ENCODE assay signal across 8 mouse cellular contexts in the genomic region with DNA sequence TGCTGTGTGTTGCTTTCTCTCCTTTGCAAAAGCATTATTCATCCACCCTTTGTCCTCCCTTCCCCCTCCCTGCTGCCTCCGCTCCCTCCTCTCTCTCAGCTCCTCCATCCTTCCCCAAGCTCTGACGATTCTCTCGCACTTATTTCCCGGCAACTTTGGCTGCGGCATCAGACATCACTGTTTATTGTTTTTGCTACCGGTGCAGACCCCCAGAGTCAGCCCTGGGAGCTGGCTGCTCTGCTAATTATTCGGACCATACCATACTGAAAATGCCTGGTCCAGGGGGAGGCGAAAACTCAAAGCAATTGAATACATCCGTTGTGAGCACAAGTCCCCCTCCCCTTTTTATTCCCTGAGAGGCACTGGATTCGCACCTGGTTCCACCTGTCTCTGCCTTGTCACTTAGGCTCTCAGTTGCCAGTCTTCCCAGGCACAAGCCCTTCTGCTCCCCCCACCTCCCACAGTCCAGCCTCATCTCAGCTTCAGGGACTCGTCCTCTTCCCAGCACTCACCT. TPM values are rescaled to one million over a fixed set of nuclear protein-coding genes. Genes with fewer than 3 reads are reported as not detected.
DNase-seq lines count a peak whose midpoint lies in the region; ATAC-seq and TF ChIP-seq lines count a peak whose summit lies in the region.

No protein-coding gene starts in this region.

- peak overlapping the region; percentile 65 for H3K4me3 ChIP-seq in embryonic facial prominence, embryonic 10.5 days
- peak overlapping the region; percentile 35 for H3K4me3 ChIP-seq in intestine, embryonic 14.5 days (ENCODE audit: low read depth, low read length)
- peak overlapping the region; percentile 15 for H3K4me3 ChIP-seq in myocyte
- H3K4me3 ChIP-seq in kidney, adult 2 months (ENCODE audit: insufficient read depth, low read depth, low read length), result no peak overlapping the region

- no peaks in the 10 kb centered on the region for H3K79me2 ChIP-seq in myocyte (ENCODE audit: control insufficient read depth, insufficient read depth)

- peak overlapping the region; percentile 42 for H3K9ac ChIP-seq in intestine, embryonic 14.5 days (ENCODE audit: low read length)

- peak; percentile 34 to 48 for DNase-seq in kidney, postnatal 4 days
- no peak for DNase-seq in kidney, postnatal 25 days
- peak; percentile 16 for DNase-seq in R1 (ENCODE audit: low read depth, low spot score)
- DNase-seq in embryonic facial prominence, embryonic 10.5 days (ENCODE audit: low spot score), result peak; percentile 68
- peak; percentile 68 for DNase-seq in intestine, embryonic 14.5 days (ENCODE audit: low spot score)
- no peak for DNase-seq in ovary, adult 18-20 months (ENCODE audit: low spot score)
- no peak for DNase-seq in kidney, adult 2 months

- no peak for TF ChIP-seq CTCF in kidney, adult 2 months (conservative IDR thresholded peaks at IDR 0.05; ENCODE audit: insufficient read depth, insufficient read length, low read depth, low read length)

- under 1% methylated on average over 11 of the region's 11 CpGs for WGBS in embryonic facial prominence, embryonic 10.5 days
- 2% methylated on average over 11 of the region's 11 CpGs for WGBS in intestine, embryonic 14.5 days
- WGBS in kidney, adult 2 months, result 4% methylated on average over 11 of the region's 11 CpGs

- no peaks in the 10 kb centered on the region for H3K36me3 ChIP-seq in embryonic facial prominence, embryonic 10.5 days (replicated peaks)
- H3K36me3 ChIP-seq in intestine, embryonic 14.5 days (ENCODE audit: control insufficient read depth, insufficient read depth, low read length), result no peaks in the 10 kb centered on the region
- H3K36me3 ChIP-seq in myocyte (ENCODE audit: control insufficient read depth, insufficient read depth), result no peaks in the 10 kb centered on the region
- no peaks in the 10 kb centered on the region for H3K36me3 ChIP-seq in kidney, adult 2 months (ENCODE audit: control insufficient read depth, insufficient read depth, low read length)

- H3K27me3 ChIP-seq in embryonic facial prominence, embryonic 10.5 days (replicated peaks; ENCODE audit: low read depth, poor library complexity, severe bottlenecking), result no peaks in the 10 kb centered on the region
- 0 out of 2 replicates have a peak, but pooled peaks cover 4% of the 10 kb centered on the region for H3K27me3 ChIP-seq in intestine, embryonic 14.5 days (replicated peaks; ENCODE audit: control insufficient read depth, insufficient read depth, low read length)
- H3K27me3 ChIP-seq in myocyte (ENCODE audit: control insufficient read depth, insufficient read depth, insufficient read length), result no peaks in the 10 kb centered on the region
- no peaks in the 10 kb centered on the region for H3K27me3 ChIP-seq in kidney, adult 2 months (replicated peaks; ENCODE audit: control insufficient read depth, insufficient read depth, low read length)

- H3ac ChIP-seq in myocyte (ENCODE audit: control insufficient read depth, insufficient read length), result no peak overlapping the region

- no peak for ATAC-seq in intestine, embryonic 14.5 days (replicated peaks; ENCODE audit: low FRiP score, low TSS enrichment, low read depth)

- TF ChIP-seq POLR2A in myocyte (IDR thresholded peaks at IDR 0.05; ENCODE audit: insufficient read length, low read depth), result no peak
- no peak for TF ChIP-seq POLR2A in kidney, adult 2 months (IDR thresholded peaks at IDR 0.05; ENCODE audit: low read depth, low read length)

- H3K4me2 ChIP-seq in intestine, embryonic 14.5 days (ENCODE audit: low read length), result peak overlapping the region; percentile 62
- H3K4me2 ChIP-seq in myocyte (ENCODE audit: low read depth), result peak overlapping the region; percentile 94

- H3K27ac ChIP-seq in embryonic facial prominence, embryonic 10.5 days (replicated peaks), result peak overlapping the region; percentile 88
- H3K27ac ChIP-seq in intestine, embryonic 14.5 days (ENCODE audit: low read depth), result no peak overlapping the region
- H3K27ac ChIP-seq in kidney, adult 2 months (ENCODE audit: insufficient read depth, low read depth, low read length), result no peak overlapping the region

- H3K4me1 ChIP-seq in embryonic facial prominence, embryonic 10.5 days, result peaks cover 65% of the 10 kb centered on the region
- H3K4me1 ChIP-seq in intestine, embryonic 14.5 days (replicated peaks; ENCODE audit: control insufficient read depth, insufficient read depth, low read length), result peaks cover 48% of the 10 kb centered on the region
- no peaks in the 10 kb centered on the region for H3K4me1 ChIP-seq in kidney, adult 2 months (ENCODE audit: control insufficient read depth, insufficient read depth, low read length)

- H3K9me3 ChIP-seq in embryonic facial prominence, embryonic 10.5 days, result no peaks in the 10 kb centered on the region
- no peaks in the 10 kb centered on the region for H3K9me3 ChIP-seq in intestine, embryonic 14.5 days (ENCODE audit: control insufficient read depth, low read length)

TF ChIP-seq in myocyte, 11 proteins besides CTCF, POLR2A, EP300 and RAD21:
- TF ChIP-seq E2F4 (IDR thresholded peaks at IDR 0.05; ENCODE audit: insufficient read depth) (no peak), REST (IDR thresholded peaks at IDR 0.05; ENCODE audit: insufficient read depth, insufficient read length) (no peak), MAX (IDR thresholded peaks at IDR 0.05; ENCODE audit: low read depth) (no peak), POLR2AphosphoS2 (IDR thresholded peaks at IDR 0.05; ENCODE audit: insufficient read length, low read depth) (peak; percentile 43), MYOG (IDR thresholded peaks at IDR 0.05; ENCODE audit: control insufficient read depth in 1 of 3, insufficient read depth in 1 of 3, insufficient read length in 2 of 3, low read depth in 2 of 3) (no peak), MYOD1 (IDR thresholded peaks at IDR 0.05; ENCODE audit: control insufficient read depth in 1 of 3, insufficient read length in 2 of 3, low read depth in 2 of 3) (peak in 2 of 3 experiments; percentile 64 to 70), SRF (IDR thresholded peaks at IDR 0.05; ENCODE audit: control insufficient read depth, insufficient read length, low read depth) (no peak), TCF3 (IDR thresholded peaks at IDR 0.05; ENCODE audit: insufficient read length, low read depth) (no peak), USF1 (IDR thresholded peaks at IDR 0.05; ENCODE audit: low read depth) (no peak), CEBPB (IDR thresholded peaks at IDR 0.05; ENCODE audit: insufficient read depth, poor library complexity, severe bottlenecking) (no peak)
TF ChIP-seq in myocyte: peak in this region for 2.

RNA-seq across cellular contexts. Expression of gene Ypel4, which starts 0.6 kb away (rescaled TPM):
- polyA plus RNA-seq in embryonic facial prominence, embryonic 10.5 days (2016; fragmentation: Nextera tagmentation; extraction: Ambion mirVana), result 8.1 and 8.9 TPM in 2 replicates
- 6.9 and 8.8 TPM in 2 replicates for polyA plus RNA-seq in intestine, embryonic 14.5 days (2014; fragmentation: Nextera tagmentation; extraction: Ambion mirVana)
- 1.0 TPM for polyA plus RNA-seq in myocyte (2012; fragmentation: generic; extraction: Trizol)
- polyA plus RNA-seq in kidney, adult 2 months (2012; rRNA removed), result 0.46 and 0.48 TPM in 2 replicates

RNA-seq across cellular contexts. Expression of gene Clp1, which starts 7.3 kb away (rescaled TPM):
- polyA plus RNA-seq in embryonic facial prominence, embryonic 10.5 days (2016; fragmentation: Nextera tagmentation; extraction: Ambion mirVana), result 53.2 and 53.8 TPM in 2 replicates
- polyA plus RNA-seq in intestine, embryonic 14.5 days (2014; fragmentation: Nextera tagmentation; extraction: Ambion mirVana), result 25.7 and 29.0 TPM in 2 replicates
- polyA plus RNA-seq in myocyte (2012; fragmentation: generic; extraction: Trizol), result 7.1 TPM
- 9.3 and 11.1 TPM in 2 replicates for polyA plus RNA-seq in kidney, adult 2 months (2012; rRNA removed)

RNA-seq across cellular contexts. Expression of gene Gm19426, which starts 9.0 kb away (rescaled TPM):
- polyA plus RNA-seq in embryonic facial prominence, embryonic 10.5 days (2016; fragmentation: Nextera tagmentation; extraction: Ambion mirVana), result 8.0 and 9.5 TPM in 2 replicates
- polyA plus RNA-seq in intestine, embryonic 14.5 days (2014; fragmentation: Nextera tagmentation; extraction: Ambion mirVana), result 4.6 and 5.3 TPM in 2 replicates
- 3.0 TPM for polyA plus RNA-seq in myocyte (2012; fragmentation: generic; extraction: Trizol)
- 2.0 TPM in 2 replicates for polyA plus RNA-seq in kidney, adult 2 months (2012; rRNA removed)

RNA-seq across cellular contexts. Expression of gene Zdhhc5, which starts 19.4 kb away (rescaled TPM):
- polyA plus RNA-seq in embryonic facial prominence, embryonic 10.5 days (2016; fragmentation: Nextera tagmentation; extraction: Ambion mirVana), result 30.2 and 31.9 TPM in 2 replicates
- polyA plus RNA-seq in intestine, embryonic 14.5 days (2014; fragmentation: Nextera tagmentation; extraction: Ambion mirVana), result 30.0 and 30.7 TPM in 2 replicates
- polyA plus RNA-seq in myocyte (2012; fragmentation: generic; extraction: Trizol), result 36.3 TPM
- polyA plus RNA-seq in kidney, adult 2 months (2012; rRNA removed), result 59.6 and 65.8 TPM in 2 replicates

RNA-seq across cellular contexts. Expression of gene Serping1, which starts 40.8 kb away (rescaled TPM):
- 16.6 and 18.7 TPM in 2 replicates for polyA plus RNA-seq in embryonic facial prominence, embryonic 10.5 days (2016; fragmentation: Nextera tagmentation; extraction: Ambion mirVana)
- polyA plus RNA-seq in intestine, embryonic 14.5 days (2014; fragmentation: Nextera tagmentation; extraction: Ambion mirVana), result 60.9 and 73.4 TPM in 2 replicates
- polyA plus RNA-seq in myocyte (2012; fragmentation: generic; extraction: Trizol), result 0.62 TPM
- 232 and 288 TPM in 2 replicates for polyA plus RNA-seq in kidney, adult 2 months (2012; rRNA removed)

Comparison
In these comparisons a context has a peak if more than half of its experiments do, and no peak if none do; other contexts are left out.
1. DNase-seq: peak in kidney, postnatal 4 days (2 of 2), R1 (single experiment), embryonic facial prominence, embryonic 10.5 days (single experiment) and intestine, embryonic 14.5 days (single experiment); none in kidney, postnatal 25 days (0 of 2), ovary, adult 18-20 months (single experiment) and kidney, adult 2 months (single experiment).